Mouse (Mus musculus) CD4-positive, CD25-positive, alpha-beta regulatory T cell, adult 2 months (primary cell): ENCODE data around the gene Msto1.
"Not testable (repeated sequence)": the region's sequence is repeated elsewhere in the genome, so short reads cannot be mapped to it uniquely, and the experiment has no call there.

Experiments
- DNase-seq: peaks from one replicate; pipeline ENCODE4 v3.0.0-alpha.2; 2012; ENCODE audit warnings: low read depth, low spot score

The Msto1 gene

GRCm38 (mm10) chr3:88913511-88914383 lies at the start of gene Msto1:
Gene Msto1 (minus strand): TSS chr3:88913999.
- peak; percentile 96 for DNase-seq

- not testable (repeated sequence) for DNase-seq
These were observed 49.4 kb upstream of the Msto1 start for GRCm38 (mm10) chr3:88963211-88963610.

DNA sequence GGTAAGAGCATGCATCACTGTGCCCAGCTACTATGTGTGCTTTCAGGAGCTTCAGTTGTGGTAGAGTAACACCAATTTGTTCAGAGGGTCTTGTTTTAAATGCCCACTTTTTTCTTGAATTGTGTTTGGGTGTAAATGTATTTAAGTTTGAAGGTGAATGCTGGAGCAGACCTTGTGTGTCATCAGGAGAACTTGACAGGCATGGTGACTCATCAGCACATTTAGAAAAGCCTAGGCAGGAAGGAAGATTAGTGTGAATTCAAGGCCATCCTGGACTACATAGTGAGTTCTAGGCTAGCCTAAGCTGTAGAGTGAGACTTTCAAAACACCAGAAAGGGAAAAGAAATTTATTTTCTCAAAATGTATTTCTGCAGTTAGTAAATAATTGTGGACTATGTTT lies 39.9 kb upstream of the Msto1 start:
- no peak for DNase-seq

GRCm38 (mm10) chr3:88953246-88953645 lies 39.4 kb upstream of the Msto1 start:
- no peak for DNase-seq

GRCm38 (mm10) chr3:88951327-88951800 lies 37.6 kb upstream of the Msto1 start:
- no peak for DNase-seq

DNA sequence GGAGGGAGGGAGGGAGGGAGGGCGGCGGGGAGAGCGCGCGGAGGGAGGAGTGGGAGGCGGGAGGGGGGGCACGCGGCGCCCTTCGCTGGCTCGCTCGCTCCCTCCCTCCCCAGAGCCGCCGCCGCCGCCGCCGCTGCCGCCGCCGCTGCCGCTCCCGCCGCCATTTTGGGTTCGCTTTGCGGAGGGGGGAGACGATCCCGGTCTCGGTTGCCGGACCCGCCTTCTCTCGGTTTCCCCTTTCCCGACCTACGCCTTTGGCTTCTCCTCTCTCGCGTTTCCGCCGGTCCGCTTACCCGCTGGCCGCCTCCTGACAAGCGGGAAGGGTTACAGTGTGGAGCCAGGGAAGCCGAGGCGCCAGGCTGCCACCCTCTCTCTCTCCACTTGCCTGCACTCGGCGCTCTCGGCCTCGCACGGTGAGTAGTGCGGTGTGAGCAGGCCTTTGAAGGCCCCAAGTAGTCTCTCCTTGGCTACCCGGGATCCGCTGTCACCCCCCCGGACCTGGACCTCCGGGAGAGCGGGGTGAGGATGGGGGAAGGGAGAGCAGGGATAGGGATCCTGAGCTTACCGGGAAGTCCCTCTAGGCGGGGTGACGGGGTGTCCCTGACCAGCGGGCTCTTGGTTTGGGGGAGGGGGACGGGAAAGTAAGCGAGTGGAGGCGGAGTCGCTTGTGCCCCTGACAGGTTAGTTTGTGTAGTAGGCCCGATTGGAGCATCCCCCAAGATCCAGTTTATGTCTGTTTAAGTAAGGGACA lies 37.0 kb upstream of the Msto1 start, which contains the start of the genes Ash1l and Dap3:
Gene Ash1l (plus strand): TSS at position 47 of the 751 bp plus-strand sequence.
Gene Dap3 (minus strand): TSS at position 606 of the 751 bp plus-strand sequence.
- DNase-seq, result peak; percentile 89

GRCm38 (mm10) chr3:88949786-88950575 lies 36.2 kb upstream of the Msto1 start:
- DNase-seq, result peak; percentile 92

DNA sequence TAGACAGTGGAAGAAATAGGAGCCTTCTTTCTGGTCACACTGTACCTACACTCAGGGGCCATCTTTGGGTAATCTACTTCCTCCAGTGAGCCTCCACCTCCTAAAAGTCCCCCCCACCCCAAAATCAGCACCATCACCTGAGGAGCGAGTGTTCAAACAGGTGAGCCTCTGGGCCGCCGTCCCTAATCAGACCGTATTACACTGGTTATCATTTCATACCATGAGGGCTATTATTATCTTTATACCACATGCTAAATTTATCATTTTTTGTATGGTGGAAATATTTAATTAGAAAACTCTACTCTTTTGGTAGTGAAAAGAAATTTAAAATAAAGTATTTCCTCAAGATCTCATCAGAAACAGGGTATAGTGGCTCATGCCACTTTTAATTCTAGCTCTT lies 30.3 kb upstream of the Msto1 start:
- DNase-seq, result no peak

DNA sequence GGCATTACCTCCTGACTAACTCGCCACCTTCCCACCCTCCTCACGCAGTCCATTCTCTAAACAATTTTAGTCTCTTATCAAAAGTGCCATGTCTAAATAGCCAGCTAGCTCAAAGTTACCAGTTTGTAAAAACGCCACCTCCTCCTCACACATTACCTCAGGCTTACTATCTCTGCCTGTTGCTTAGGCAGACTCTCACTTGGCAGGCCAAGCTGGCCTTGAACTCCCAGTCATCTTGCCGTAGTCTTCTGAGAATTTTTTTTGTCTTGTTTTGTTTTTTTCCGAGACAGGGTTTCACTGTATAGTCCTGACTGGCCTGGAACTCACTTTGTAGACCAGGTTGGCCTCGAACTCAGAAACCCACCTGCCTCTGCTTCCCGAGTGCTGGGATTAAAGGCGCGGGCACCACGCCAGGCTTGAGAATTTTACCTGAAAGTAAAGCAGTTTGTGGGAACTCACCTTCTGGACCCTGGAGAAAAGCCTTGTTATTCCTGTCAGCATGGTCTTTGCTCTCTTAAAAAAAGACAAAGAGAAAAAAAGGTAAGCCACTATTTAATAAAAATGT lies 28.6 kb upstream of the Msto1 start:
- no peak for DNase-seq

DNA sequence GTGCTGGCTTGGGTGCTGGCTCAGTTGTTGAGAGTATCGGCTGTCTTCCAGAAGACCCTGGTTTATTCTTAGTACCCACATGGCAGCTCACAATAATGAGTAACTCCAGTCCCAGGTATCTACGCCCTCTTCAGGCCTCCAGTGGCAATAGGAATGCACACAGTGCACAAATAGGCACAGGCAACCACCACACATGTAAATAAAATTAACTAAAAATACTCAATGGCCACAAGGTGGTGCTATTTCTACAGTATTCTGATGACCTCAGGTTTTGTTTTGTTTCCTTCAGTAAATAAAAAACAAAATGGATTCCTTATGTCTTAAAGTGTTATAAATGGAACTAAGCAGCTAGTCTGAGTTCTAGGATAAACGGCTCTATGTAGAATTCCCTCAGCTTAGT lies 25.9 kb upstream of the Msto1 start:
- DNase-seq, result peak; percentile 77

DNA sequence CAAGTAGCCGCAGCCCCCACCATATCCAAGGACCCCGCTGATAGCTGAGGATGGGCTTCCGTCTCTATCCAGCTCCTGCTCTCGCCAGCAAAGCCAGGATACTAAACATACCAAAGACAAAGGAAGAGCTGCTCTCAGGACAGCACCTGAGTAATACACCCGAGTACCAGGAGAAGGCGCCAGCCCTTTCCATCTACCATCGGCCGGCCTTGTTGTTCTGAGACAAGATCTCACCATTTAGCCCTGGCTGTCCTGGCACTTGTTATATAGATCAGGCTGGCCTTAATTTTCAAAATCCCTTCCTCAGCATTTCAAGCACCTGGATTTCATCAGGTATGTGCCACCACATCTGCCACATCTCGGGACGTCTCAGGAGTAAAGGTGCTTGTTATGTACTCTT lies 25.3 kb upstream of the Msto1 start:
- DNase-seq, result no peak

- no peak for DNase-seq
These were observed 15.7 kb upstream of the Msto1 start for GRCm38 (mm10) chr3:88929501-88929900.

- peak; percentile 31 for DNase-seq
These were observed 11.9 kb upstream of the Msto1 start for GRCm38 (mm10) chr3:88925651-88926050.

GRCm38 (mm10) chr3:88923989-88924591 lies 10.3 kb upstream of the Msto1 start:
- no peak for DNase-seq

GRCm38 (mm10) chr3:88921411-88921810 lies 7.6 kb upstream of the Msto1 start:
- DNase-seq, result no peak

DNA sequence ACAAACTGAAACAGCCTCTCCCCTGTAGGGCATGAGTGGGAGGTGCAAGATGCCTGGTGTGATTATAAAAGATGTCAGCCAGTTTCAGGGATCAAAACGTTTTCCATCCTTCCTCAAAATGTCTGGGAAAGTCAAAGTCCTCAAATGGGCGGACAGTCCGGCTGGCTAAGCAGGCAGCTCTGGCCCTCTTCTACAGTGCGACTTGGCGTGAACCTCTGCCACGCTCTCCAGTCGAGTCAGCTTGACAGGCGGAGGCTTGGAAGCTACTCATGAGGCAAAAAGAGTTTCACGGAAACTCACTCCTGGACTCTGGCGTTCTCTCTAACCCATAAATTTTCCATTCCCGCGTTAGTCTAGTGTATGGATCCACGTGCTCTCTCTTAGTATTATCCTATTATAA lies 5.2 kb upstream of the Msto1 start:
- DNase-seq, result no peak

DNA sequence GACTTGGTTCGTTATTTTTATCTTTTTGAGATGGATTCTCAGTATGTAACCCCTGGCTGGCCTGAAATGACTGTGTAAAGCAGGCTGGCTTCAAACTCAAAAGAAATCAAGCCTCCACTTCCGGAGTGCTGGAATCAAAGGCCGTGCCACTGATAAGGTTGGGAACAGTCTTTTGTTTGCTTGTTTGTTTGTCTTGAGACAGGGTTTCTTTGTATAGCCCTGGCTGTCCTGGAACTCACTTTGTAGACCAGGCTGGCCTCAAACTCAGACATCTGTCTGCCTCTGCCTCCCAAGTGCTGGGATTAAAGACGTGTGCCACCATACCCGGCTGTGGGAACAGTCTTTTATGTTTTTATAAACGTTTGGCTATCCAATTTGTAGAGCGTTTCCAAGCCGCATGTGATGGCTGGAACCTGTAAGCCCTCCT lies 598 bp upstream of the Msto1 start:
- no peak for DNase-seq

GRCm38 (mm10) chr3:88912585-88912984 lies 1.2 kb downstream of the Msto1 start:
- no peak for DNase-seq

DNA sequence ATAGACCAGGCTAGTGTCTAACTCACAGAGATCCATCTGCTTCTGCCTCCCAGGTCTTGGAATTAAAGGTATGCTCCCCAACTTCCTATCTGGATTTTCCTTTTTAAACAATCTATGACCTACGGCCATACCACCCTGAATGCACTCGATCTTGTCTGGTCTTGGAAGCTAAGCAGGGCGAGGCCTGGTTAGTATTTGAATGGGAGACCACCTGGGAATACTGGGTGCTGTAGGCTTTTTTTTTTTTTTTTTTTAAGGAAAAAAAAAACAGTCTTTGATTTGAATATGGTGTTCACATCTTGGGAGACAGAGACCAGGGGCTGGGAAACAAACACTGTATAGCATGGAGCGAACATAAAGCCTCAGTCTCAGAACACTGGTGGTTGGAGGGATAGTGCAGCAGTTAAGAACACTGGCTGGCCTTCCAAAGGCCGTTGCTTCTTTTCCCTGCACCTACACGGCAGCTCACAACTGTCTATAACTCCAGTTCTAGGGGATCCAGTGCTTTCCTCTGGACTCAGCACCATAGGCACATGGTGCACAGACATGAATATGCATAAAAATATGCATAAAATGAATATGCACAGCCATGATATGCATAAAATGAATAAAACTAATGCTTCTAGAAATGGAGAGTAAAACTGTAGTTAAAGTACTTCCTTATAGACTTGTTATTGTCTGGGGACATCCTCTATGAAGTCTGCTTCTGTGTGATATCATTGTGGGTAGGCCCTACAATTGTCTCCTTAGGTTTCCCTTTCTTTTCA lies 7.2 kb downstream of the Msto1 start:
- no peak for DNase-seq

GRCm38 (mm10) chr3:88905741-88906140 lies 8.1 kb downstream of the Msto1 start:
- no peak for DNase-seq
